Mouse (Mus musculus) 416B (cell line): ENCODE data around the gene Zfhx3.

ENCODE experiments used
- DNase-seq: peaks from one replicate; pipeline ENCODE4 v3.0.0; 2011; ENCODE audit warnings: low read depth

Zfhx3 gene

DNA sequence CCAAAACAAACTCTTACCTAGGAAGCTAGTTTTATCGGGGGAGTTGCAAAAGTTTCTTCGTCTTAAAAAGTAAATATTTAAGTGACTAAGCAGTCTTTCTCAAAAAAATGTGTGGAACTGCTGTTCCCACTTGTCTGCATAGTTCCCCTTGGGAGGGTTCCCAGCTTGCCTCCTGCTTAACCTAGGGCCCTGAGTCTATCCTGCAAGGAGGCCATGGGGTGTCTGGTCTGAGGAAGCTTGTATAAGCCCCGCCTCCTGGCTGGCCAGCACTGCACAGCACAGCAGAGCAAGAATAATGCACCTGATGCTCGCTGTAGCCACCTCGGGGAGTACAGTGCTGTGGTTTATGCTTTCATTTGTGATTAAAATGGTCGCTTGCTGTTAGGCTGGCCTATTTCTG lies 775.6 kb downstream of the Zfhx3 start:
- DNase-seq = no peak

DNA sequence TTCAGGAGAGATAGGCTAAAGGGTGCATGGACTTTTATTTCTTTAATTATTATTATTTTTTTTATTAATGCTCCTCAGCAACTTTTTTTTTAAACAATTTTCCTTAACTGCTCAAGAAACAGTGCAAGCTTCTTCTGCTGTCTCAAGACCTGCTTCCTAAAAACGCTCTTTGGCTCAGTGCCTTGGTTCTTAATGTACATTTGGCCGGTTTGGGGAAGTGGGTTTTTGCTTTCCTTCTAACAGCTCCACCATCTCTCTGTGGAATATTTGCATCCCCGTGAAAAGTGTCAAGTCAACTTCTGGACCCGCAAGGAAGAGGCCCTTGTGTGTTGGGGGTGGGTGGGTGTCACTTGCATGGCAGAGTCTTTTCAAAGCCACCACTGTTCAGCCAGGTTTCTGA lies 778.4 kb downstream of the Zfhx3 start:
- DNase-seq = peak; percentile 72

DNA sequence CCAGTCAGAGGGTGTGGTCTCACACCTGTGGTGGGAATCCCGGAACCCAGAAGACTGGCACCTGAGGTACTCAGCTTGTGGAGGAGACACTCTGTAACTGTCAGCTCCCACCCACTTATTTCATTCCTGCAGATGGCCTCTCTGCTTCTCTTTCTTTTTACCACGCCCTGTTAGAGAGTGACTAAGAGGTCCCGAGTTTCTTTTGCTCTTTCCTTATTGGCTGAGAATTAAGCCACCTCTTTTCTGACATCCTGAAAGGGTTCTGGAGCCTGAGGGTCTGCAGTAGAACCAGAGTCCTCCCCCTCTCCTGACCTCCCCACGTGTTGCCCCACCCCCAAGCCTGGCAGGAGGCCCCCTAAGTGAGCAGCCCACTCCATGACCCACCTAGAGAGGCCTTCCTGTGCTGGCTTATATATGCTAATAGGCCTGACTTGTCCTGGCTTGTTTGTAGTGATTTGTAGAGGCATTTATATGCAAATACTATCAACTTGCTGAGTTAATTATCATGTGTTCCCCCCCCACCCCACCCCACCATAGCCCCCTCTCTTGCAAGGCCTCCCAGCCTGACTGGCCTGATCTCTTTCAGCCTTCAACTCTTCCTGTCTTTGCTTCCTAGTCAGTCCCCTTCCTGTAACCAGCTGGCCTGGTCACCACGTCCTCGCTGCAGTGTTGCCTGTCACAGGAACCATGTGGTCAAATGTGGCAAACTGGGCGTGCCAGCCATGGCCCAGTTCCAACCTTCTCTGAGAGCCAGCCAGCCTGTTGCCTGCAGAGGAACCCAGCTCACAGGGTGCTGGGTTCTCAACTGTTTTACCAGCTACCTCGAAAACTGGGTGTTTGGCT lies 780.4 kb downstream of the Zfhx3 start:
- peak; percentile 97 for DNase-seq

DNA sequence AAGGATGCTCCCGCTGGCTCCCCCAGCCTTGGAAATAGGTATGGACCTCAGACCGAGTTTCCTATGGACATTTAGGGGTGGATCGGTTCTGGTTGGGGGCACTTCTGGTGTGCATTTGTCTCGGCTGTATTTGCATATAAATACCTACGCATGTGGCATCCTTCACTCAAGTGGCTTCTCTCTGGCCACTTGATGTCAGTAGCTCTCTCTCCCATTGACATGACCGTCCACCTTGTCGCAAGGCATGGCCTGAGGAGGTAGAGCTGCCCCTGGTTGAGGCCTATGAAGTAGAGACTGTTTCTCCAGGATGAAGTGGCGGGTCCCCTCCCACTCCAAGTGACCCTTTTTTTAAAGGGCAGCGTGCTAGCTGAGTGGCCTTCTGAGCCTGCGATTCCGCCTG lies 781.2 kb downstream of the Zfhx3 start:
- DNase-seq = peak; percentile 81

DNA sequence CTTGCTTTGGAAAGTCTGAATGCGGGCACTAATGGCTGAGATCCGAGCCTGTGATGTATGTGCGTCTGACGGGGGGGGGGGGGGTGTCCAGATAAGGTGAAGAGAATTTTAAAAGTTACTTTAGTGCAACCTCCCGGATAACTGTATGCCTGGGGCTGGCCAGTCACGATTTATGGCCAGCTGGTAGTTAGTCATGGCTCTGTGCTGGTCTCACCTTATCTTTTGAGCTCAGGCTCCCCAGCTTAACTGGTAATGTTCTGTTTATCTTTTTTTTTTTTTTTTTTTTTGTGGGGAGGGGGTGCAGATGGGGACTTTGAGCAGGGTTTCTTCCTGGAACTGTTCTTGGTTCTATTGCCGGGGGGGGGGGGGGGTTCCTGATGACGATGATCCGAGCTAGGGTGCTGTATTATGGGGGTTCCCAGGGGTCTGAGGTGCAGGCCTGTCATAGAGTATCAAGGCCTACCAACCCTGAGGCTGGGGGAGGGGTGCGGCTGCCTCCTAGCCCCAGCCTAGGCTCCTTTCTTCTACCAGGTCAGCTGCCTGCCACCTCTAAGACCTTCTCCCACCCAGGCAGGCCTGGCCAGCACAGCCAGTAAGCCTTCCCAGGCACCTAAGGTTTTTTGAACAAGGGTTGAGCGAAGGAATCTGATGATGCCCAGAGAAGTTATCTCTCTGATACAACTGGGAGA lies 782.5 kb downstream of the Zfhx3 start:
- peak; percentile 51 for DNase-seq

DNA sequence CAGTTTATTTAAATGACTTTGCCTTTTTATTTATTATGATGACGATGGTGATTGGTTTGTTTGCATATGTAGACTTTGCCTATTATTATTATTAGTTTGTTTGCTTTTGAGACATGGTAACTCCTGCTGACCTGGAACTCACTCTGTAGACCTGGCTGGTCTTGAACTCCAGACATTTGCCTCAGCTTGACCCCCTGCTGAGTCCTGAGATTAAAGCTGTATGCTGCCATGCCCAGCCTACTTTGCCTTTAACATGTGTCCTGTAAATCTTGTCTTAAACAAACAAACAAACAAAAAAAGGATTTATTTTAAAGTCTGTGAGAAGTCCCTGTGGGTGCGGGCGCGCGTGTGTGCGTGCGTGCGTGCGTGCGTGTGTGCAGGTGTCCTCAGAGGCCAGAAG lies 783.2 kb downstream of the Zfhx3 start:
- DNase-seq = no peak

DNA sequence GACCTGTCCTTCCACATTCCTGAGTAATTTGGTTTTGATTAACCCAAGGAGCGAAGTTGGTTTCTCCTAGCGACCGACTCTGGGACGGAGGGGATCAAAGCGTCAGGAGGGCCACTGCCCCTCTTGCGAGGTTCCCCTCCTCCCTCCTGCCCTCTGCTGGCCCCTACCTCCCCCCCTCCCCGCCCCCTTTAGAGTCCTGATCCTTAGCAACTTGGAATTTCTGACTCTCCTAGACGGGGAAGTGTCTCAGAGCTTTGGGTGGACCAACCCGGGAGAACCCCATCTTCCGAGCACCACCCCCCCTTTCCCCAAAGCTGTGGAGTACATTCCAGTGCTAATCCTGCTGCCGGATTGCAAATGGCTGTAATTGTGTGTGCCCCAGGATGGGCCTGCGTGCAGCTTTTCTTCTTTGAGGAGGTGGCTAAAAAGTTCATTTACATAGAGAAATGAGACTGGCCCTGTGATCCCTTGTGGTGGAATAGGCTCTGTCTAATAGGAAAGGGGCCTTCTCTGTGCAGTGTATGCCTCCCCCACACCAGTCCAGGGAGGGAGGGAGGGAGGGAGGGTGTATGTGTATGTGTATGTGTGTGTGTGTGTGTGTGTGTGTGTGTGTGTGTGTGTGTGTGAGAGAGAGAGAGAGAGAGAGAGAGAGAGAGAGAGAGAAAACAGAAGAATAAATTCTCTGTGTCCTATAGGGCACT lies 784.2 kb downstream of the Zfhx3 start:
- DNase-seq = no peak

DNA sequence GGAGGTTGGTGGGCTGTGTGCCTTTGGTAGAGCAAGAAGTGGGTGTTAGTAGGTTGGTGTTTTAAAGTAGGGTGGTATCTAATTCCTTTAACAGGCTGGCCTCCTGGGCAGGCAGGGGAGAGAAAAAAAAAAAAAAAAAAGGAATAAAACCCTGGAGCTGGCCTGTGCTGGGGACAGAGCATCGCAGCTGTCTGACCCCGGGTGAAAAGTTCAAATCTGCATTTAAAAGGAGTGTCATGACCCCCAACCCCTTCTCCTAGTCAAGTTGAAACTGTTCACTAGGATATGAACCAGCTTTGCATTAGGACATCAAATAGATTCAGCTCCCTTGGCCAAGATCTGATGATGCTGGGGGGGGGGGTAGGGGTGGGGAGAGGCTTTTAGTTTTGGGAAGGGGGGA lies 786.7 kb downstream of the Zfhx3 start:
- DNase-seq = no peak

DNA sequence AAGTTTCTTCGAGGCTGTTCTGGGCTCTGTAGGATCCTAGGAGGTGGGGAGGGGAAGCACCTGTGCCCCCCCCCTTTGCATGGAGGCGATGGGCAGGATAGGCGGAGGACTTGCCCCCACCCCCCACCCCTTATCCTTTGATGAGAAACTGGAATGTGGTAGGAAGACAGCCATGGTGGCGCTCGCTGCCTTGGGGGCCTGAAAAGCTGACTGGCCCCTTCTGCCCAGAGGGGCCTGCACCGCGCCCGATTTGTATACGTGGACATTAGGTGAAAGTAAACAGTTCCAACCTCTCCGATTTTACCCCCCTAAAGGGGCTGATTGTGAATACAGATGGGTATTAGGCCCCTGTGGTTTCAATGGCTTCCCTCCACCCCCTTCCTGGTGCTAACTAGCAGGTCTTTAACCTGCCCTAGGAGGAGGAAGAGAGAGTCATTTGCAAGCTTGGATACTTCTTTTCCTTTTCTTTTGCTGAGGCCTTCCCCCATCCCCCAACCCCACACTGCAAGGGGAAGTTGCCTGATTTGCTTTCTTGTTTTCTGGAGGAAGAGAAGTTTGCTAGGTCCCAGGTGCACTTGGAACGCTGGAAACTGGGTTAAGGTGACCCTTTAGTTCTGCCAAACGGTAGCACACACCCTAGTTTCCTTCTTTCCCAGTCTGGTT lies 787.4 kb downstream of the Zfhx3 start:
- DNase-seq = no peak

DNA sequence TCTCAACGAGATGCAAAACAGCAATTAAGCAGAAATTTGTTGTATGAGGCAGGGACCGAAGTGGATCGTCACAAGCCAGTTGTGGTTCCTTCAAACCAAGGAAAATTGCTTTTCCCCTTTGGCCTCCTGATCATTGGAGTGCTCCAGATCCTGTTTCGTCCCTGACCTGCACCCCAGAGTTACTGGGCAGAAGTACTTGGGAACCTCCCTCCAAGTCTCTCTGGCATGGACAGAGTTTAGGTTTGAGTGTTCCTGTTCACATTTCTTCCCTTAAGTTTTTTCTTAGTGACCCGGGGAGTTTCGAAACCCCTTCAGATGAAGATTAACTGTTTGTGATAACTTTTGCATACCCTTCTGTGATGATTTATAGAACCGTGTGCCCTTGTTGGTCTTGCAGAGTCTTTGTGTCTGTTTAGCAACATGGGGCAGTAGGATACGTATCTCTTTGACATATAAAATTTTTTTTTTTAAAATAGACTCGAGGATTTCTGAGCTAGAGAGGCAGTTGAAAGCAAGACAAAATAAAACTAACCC lies 788.5 kb downstream of the Zfhx3 start:
- DNase-seq = no peak

DNA sequence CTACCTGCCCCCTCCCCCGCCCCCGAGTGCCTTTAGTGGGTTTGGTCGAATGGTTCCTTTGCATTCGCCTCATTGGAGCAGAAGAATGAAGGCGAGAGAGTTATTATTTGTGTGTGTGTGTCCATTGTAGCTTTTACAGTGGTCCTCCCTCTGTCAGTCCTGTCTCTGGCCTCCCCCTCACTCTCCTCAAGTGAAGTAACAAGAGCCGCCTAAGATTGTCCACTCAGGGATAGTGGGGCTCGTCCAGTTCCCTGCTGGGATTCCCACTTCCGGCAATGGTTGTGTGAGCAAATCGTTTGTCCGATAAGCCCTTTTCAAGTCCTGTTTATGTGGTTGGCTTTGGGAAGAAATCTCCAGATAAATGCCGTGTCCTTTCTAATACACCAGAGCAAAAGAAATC lies 790.1 kb downstream of the Zfhx3 start:
- DNase-seq = no peak

DNA sequence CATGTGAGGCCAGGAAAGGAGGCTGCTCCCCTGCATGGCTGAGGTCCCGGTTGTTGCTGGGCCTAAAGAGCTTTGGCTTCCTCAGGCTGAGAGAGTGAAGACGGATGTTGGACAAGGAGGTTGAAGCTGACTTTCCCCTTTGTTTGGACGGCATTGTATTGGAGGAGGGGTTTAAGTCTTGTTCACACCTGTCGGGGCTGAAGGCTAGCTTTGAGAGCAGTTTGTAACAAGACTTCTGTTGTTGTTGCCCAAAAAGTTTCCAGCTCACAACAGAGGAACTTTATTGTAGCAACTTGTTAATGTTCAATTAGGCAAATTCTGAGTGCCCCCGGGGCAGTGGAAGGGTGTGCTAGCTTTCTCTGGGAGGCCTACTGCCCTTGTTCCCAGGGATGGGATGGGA lies 790.9 kb downstream of the Zfhx3 start:
- no peak for DNase-seq

DNA sequence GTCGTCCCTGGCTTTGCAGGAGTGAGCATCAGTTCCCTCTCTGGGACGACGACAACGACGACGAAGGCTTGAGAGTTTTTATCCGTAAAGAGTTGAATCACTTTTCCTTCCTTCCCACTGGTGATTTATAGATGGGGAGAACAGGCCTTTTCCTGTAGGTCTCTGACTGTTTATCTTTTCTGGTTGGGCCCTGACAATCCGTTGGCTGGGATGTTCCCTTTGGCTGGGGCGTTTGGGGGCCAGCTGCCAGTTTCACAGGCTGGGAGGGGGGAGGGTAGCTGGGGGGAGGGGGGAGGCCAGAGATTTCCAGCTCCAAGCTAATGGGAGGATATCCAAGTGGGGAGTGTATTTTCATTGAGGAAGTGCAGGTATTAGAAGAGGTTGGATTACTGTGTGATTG lies 794.0 kb downstream of the Zfhx3 start:
- no peak for DNase-seq

DNA sequence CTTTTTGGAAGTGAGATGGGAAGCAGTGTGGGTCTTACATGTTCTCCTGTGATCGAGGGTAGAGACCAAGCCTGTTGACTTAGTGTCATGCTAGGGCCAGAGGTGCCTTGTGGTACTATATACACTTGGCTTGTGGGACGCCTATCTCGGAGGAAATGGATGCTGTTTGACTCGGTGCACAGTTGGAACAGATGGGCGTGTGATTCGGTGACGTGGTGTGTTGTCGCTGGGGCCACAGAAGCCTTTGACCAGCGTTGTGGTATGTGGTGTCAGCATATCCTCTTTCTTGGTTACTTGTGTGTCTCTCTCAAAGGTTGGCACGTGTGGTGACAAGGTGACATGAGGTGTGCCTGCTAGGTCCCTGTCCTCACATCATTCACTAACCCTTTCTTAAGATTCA lies 795.7 kb downstream of the Zfhx3 start:
- DNase-seq = peak; percentile 60

DNA sequence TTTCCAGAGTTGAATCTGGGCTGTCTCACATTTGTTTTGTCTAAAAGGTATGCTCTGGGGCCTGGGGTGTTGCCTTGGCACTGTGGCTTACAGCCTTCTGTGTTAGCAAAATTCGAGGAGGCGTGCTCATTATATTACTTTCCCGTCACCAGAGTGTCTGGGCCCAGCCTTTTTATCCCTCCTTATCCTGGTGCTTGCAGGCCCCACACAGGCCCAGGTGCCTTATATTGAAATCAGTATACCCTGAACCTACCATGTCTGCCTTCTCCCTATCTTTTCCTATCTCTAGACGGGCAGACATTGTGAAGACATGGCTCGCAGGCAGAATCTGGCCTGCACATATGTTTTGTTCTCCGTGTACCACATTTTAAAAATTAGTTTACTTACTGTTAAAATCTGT lies 797.1 kb downstream of the Zfhx3 start:
- no peak for DNase-seq

DNA sequence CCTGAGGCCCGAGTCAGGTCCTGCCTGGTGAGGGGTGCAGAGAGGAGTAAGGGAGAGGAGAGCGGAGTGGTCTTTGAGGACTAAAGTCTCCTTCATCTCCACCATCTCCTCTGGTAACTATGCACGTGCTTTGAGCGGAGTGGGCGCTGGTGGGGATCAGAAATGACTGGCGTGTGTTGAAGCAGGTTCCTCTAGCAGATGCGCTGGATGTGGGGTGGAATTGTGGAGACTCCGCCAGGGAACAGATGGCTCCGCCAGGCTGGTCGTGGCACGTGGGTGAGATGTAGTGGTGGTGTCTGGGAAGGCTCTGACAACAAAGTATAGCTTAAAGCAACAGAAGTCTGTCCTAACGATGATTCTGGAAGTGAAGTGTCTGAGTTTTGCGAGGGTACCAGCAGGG lies 798.0 kb downstream of the Zfhx3 start:
- DNase-seq = no peak

DNA sequence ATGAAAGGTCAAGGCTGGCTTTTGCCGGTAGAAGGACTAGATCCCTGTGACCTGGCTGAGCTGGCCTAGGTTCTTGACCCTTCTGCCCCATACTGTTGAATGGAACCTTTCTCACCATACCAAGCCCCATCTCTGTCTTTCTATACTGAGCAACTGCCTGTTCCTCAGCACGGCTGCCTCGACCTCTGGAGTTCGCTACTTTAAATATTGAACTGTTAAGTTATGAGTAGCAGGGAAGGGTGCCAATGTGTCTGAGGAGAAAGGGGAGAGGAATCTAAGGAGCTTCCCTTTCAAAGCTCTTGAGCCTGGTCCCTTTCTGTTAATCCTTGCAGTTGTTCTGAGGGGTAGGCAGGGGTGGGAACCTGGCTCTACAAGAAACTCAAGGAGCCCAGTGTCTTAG lies 799.2 kb downstream of the Zfhx3 start:
- DNase-seq = no peak

DNA sequence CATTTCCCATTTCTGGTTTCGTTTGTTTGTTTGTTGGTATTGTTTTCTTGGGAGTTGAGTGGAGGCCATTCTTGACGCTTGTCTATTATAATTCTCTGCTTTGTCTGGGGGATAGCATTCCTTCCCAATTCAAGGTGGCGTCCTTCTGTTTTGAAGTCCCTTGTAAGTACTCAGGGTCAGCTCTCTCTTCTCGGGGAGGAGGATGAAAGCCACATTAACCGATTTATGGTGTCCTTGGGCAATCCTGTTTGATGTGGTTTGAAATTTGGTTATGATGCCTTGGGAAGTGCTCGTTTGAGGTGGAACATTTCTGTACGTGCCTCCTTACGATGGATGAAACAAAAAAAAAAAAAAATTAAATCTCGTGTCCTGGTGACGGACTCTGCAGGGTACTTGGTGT lies 800.0 kb downstream of the Zfhx3 start:
- DNase-seq = no peak

DNA sequence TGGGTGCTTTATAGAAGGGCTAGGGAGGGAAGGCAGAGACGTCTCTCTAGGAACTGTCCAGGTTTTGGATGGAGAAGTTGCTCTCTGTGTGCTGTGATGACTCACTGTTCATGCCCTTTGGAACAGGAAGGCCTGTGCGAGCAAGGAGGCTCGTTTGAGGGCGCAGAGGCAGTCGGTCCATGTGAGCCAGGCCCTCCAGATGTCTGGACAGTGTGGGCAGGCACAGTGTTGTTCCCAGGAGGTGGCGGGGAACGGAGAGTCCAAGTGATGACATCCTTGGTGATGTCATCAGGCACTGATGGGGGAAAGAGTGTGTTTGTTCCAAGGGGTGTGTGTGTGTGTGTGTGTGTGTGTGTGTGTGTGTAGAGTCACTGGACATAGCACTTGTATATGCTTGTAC lies 800.8 kb downstream of the Zfhx3 start:
- DNase-seq = peak; percentile 77

DNA sequence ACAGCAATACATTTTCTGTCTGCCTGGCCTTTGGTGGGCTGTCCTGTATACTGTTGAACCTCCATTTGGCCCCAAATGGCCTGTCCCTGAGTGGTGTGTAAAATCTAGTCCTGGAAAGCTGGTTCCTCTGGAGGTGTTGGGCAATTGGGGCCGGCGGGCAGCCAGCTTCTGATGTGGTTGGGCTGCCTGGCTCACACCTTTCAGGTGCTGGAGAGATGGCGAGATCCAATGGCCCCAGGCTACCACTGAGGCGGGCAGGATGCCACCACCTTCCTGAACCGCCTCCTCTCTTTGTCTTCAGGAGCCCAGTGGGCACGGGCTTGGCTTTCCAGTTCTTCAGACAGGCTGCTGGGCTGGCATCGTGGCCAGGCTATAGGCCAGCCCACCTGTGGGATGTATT lies 803.1 kb downstream of the Zfhx3 start:
- DNase-seq = no peak

DNA sequence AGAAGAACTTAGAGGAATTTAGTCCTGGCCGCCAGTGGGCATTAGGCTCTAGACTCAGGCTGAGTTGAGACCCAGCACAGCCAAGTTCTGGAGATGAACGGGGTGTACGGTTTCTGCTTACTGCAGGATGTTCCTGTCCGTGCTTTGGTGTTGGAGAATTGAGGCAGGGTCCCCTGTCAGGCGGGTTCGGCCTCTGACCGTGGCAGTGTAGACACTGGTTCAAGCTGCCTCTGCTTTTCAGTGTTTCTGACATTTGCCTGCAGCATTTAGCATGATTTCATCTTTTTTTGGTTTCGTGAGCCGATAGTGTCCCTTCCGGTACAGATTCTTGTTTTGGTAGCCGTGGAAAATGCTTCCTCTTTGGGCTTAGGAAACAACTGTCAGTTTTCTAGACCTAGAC lies 805.7 kb downstream of the Zfhx3 start:
- DNase-seq = peak; percentile 43

DNA sequence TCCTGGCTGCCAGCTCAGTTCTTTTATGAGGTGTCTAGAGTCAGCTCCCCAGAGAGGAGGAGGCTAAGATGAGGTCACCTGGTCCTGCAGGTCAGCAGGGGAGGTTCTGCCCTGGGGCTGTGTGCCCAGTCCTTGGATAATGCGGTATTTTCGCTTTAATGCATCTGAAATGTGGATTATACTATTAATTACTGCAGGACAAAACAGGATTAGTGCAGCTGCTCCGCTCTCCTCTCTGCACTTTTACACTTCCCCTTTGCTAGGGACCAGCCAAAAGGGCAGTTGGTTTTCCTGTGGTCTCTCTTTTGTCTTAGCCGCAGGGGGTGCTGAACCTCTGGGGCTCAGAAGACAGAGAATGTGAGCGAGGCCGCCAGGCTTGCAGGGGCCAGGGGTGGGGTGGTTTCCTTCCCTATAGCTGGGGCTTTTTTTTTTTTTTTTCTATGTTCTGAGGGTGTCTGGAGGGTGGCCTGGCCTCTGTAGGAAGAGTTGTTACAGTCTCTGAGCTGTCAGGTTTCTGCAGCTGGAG lies 806.5 kb downstream of the Zfhx3 start:
- DNase-seq = peak; percentile 90
